In genomic region chr10:59864232-59864875, GRCm38 (mm10) we compare ENCODE assay signal across 8 mouse cellular contexts. TPM values are rescaled to one million over a fixed set of nuclear protein-coding genes. Genes with fewer than 3 reads are reported as not detected.
DNase-seq lines count a peak whose midpoint lies in the region; ATAC-seq and TF ChIP-seq lines count a peak whose summit lies in the region.

No protein-coding gene starts in this region.

- peak; percentile 49 for DNase-seq in layer of hippocampus, adult 11-12 months (ENCODE audit: low spot score)
- DNase-seq in layer of hippocampus, adult 9-10 months (ENCODE audit: low spot score): no peak
- peak; percentile 18 for DNase-seq in T-cell, adult 2 months (ENCODE audit: low spot score)
- no peak for DNase-seq in gastrocnemius, adult 2 months
- DNase-seq in left cerebral cortex, adult 9 months (ENCODE audit: low spot score in 2 of 2): no peak
- DNase-seq in cerebellum, adult 8-10 months: no peak

- H3K9ac ChIP-seq in hindbrain, embryonic 16.5 days (ENCODE audit: low read depth, low read length): no peak overlapping the region
- no peak overlapping the region for H3K9ac ChIP-seq in neural tube, embryonic 12.5 days

- no peaks in the 10 kb centered on the region for H3K27me3 ChIP-seq in hindbrain, embryonic 16.5 days (replicated peaks; ENCODE audit: control insufficient read depth, insufficient read depth, low read length)
- H3K27me3 ChIP-seq in neural tube, embryonic 12.5 days (replicated peaks): no peaks in the 10 kb centered on the region

- intact Hi-C loops in gastrocnemius, adult 2 months (cut with DNase I): loop anchor here (1.0 to 10.0 kb wide), 3 partner anchors 160 to 490 kb away; partner anchors contain the start of gene Micu1

- ATAC-seq in hindbrain, embryonic 16.5 days: peak; percentile 32
- ATAC-seq in neural tube, embryonic 12.5 days (ENCODE audit: low FRiP score, low read depth): 0 out of 2 replicates have a peak, but pooled peaks have one; percentile 27

- H3K4me2 ChIP-seq in hindbrain, embryonic 16.5 days (ENCODE audit: low read length): no peak overlapping the region
- no peak overlapping the region for H3K4me2 ChIP-seq in neural tube, embryonic 12.5 days (replicated peaks)

- H3K9me3 ChIP-seq in hindbrain, embryonic 16.5 days (ENCODE audit: control insufficient read depth, low read length): no peaks in the 10 kb centered on the region
- H3K9me3 ChIP-seq in neural tube, embryonic 12.5 days: no peaks in the 10 kb centered on the region

- no peak for TF ChIP-seq CTCF in gastrocnemius, adult 2 months (IDR thresholded peaks at IDR 0.05)

- no peak overlapping the region for H3K27ac ChIP-seq in hindbrain, embryonic 16.5 days (ENCODE audit: low read depth, low read length)
- H3K27ac ChIP-seq in neural tube, embryonic 12.5 days: no peak overlapping the region
- H3K27ac ChIP-seq in gastrocnemius, adult 2 months: no peak overlapping the region

- H3K36me3 ChIP-seq in hindbrain, embryonic 16.5 days (ENCODE audit: control insufficient read depth, insufficient read depth, low read length): no peaks in the 10 kb centered on the region
- no peaks in the 10 kb centered on the region for H3K36me3 ChIP-seq in neural tube, embryonic 12.5 days

- peaks cover 19% of the 10 kb centered on the region for H3K4me1 ChIP-seq in hindbrain, embryonic 16.5 days (ENCODE audit: control insufficient read depth, insufficient read depth, low read depth, low read length)
- peaks cover 7% of the 10 kb centered on the region; the same call in 1 of the 2 replicates for H3K4me1 ChIP-seq in neural tube, embryonic 12.5 days

- no peak overlapping the region for H3K4me3 ChIP-seq in hindbrain, embryonic 16.5 days (ENCODE audit: low read length)
- H3K4me3 ChIP-seq in neural tube, embryonic 12.5 days: no peak overlapping the region
- no peak overlapping the region for H3K4me3 ChIP-seq in gastrocnemius, adult 2 months

- WGBS in hindbrain, embryonic 16.5 days: 49% methylated on average over 19 of the region's 19 CpGs
- 66% methylated on average over 19 of the region's 19 CpGs for WGBS in neural tube, embryonic 12.5 days

RNA-seq across cellular contexts. Expression of gene Dnajb12, which starts 15.0 kb away (rescaled TPM):
- polyA plus RNA-seq in hindbrain, embryonic 16.5 days (2015; fragmentation: Nextera tagmentation; extraction: Ambion mirVana): 20.6 and 23.7 TPM in 2 replicates
- 20.3 and 23.6 TPM in 2 replicates for polyA plus RNA-seq in neural tube, embryonic 12.5 days (2016; fragmentation: Nextera tagmentation; extraction: Ambion mirVana)
- 10 to 100 TPM; 60.4 to 77.5 TPM for total RNA-seq in gastrocnemius, adult 2 months (2021)

Comparison
In these comparisons a context has a peak if more than half of its experiments do, and no peak if none do; other contexts are left out.
1. DNase-seq: peak in layer of hippocampus, adult 11-12 months (single experiment) and T-cell, adult 2 months (single experiment); none in layer of hippocampus, adult 9-10 months (single experiment), gastrocnemius, adult 2 months (single experiment), left cerebral cortex, adult 9 months (0 of 2) and cerebellum, adult 8-10 months (single experiment).